Mouse (Mus musculus) cerebellum, adult 2 months (tissue): ENCODE data around the gene Abhd6. TPM values are rescaled to one million over a fixed set of nuclear protein-coding genes. Genes with fewer than 3 reads are reported as not detected.

Source experiments
- DNase-seq, 2 experiments: peaks; one replicate each; pipeline ENCODE4 v3.0.0; 2021
- H3K27ac ChIP-seq: fragments of 200-500 bp; 2 replicates; pipeline ENCODE4 v1.5.1; 2012; ENCODE audit warnings: low read length, control low read depth, inconsistent platforms; ENCODE audit not compliant: insufficient read depth
- H3K27me3 ChIP-seq: fragments of 200-500 bp; 2 replicates; pipeline ENCODE4 v1.6.1; 2012; ENCODE audit warnings: inconsistent platforms, mild to moderate bottlenecking, low read length, moderate library complexity; ENCODE audit not compliant: control insufficient read depth, insufficient read depth
- H3K4me1 ChIP-seq: fragments of 200-500 bp; 2 replicates; pipeline ENCODE4 v1.6.1; 2011; ENCODE audit warnings: low read length; ENCODE audit not compliant: control insufficient read depth, insufficient read depth
- H3K4me3 ChIP-seq: fragments of 200-500 bp; replicated peaks from 2 replicates; pipeline ENCODE3; 2011; ENCODE audit warnings: mild to moderate bottlenecking, low read depth, low read length, control low read depth; ENCODE audit not compliant: insufficient read depth
- CTCF ChIP-seq: fragments of 200-500 bp; IDR thresholded peaks from 2 replicates; pipeline ENCODE4 v1.5.1; 2011; ENCODE audit warnings: low read depth, mild to moderate bottlenecking, control low read depth, low read length, moderate library complexity, borderline replicate concordance; ENCODE audit not compliant: insufficient read depth
- POLR2A ChIP-seq: fragments of 200-500 bp; IDR thresholded peaks from 2 replicates; pipeline ENCODE4 v1.6.1; 2011; ENCODE audit warnings: low read length, control low read depth, borderline replicate concordance; ENCODE audit not compliant: insufficient read depth
- WGBS: fragments of 180-500 bp; shearing (Covaris S2); methylation state at CpG from one replicate; pipeline ENCODE4 v1.1.7; 2018; 5-methylcytosine and 5-hydroxymethylcytosine counted together
- polyA plus RNA-seq: library from polyadenylated mRNA; depleted of rRNA; stranded (reverse); fragments of >200 nt; gene quantifications from 2 replicates; pipeline ENCODE4 v1.2.3, GENCODE M21; 2012

Abhd6 gene
- polyA plus RNA-seq, 1 experiment, result 59.1 TPM

DNA sequence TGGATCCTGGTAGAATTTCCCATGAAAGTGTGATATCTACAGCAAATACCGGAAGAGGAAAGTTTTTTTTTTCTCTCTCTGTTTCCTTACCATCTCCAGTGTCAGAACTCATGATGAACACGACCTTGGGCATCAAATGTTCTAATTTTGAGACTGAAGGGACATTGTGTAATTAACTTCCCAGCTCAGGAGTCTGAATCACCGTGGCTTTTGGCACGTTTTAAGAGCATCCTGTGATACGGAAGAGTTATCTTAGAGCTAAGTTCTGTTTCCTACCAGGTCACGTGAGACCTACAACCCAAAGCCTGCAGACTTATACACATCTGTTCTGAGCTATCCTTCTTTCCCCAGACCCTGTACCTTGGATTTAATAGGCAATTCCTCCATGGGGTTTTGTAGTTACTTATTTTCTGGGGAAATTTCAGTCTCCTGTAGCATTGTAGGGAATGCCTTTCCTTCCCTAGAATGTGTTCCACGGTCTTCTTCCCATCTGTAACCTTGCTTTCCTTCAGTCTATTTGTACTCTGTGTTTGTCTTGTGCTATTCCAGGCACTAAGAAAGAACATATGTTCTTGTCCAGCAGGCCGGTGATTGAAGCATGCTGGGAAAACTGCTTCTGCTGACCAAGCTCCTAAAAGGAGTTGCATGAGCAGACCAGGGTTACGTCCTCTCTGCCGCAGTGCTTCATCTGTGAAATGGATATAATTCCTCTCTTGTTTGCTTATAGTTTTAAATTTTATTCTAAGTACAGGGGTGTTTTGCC, 24.2 kb downstream of the Abhd6 start:
- no peak for TF ChIP-seq POLR2A
- DNase-seq, result peak in 1 of 2 experiments; percentile 62
- H3K4me3 ChIP-seq, result no peak overlapping the region
- no peaks in the 10 kb centered on the region for H3K27me3 ChIP-seq
- H3K4me1 ChIP-seq, result peaks cover 21% of the 10 kb centered on the region
- WGBS, result 37% methylated on average over 10 of the region's 10 CpGs
- peak overlapping the region; percentile 26; the same call in 1 of the 2 replicates for H3K27ac ChIP-seq

DNA sequence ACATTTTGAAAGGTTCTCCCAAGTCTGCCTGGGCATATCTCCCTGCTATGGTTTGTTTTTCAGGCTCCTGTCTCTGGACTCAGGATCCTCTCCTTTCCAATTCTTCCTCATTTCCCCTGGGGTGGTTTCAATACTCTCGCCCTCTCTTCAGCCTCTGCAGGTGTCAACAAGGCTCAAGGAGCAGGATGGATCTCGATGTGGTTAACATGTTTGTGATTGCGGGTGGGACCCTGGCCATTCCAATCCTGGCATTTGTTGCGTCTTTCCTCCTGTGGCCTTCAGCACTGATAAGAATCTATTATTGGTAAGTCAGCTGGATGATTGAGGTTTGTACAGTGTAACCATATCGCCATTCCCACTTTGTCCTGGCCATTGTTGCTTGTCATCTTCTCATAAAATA, 25.4 kb downstream of the Abhd6 start:
- DNase-seq, result no peak
- TF ChIP-seq POLR2A (no peak), CTCF (no peak)
- H3K4me1 ChIP-seq, result peaks cover 30% of the 10 kb centered on the region
- 94% methylated on average over 5 of the region's 5 CpGs for WGBS
- H3K27me3 ChIP-seq, result no peaks in the 10 kb centered on the region
- no peak overlapping the region for H3K4me3 ChIP-seq
- no peak overlapping the region for H3K27ac ChIP-seq

DNA sequence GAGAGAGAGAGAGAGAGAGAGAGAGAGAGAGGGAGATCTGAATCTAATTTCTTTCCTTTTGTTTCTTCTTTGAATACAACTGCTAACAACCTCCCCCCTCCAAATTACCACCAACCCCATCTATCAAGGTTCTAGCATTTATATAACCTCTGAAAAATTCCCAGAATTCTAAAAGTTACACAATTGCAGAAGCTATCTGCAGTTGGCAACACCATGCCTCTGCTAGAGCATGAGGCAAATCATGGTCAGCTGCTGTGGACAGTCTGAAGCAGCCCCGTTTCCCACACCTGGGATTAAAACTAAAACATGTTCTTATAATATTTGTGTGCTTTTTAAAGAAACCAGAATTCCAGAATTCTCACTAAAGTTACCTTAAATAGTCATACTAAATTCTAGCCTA, 27.1 kb downstream of the Abhd6 start:
- TF ChIP-seq POLR2A, result no peak
- no peak for TF ChIP-seq CTCF
- Histone ChIP-seq H3K27me3 (no peaks in the 10 kb centered on the region), H3K27ac (peak overlapping the region; percentile 50; the same call in 1 of the 2 replicates), H3K4me3 (no peak overlapping the region), H3K4me1 (peaks cover 30% of the 10 kb centered on the region)
- 98% methylated on average over 1 of the region's 1 CpGs for WGBS
- no peak for DNase-seq

DNA sequence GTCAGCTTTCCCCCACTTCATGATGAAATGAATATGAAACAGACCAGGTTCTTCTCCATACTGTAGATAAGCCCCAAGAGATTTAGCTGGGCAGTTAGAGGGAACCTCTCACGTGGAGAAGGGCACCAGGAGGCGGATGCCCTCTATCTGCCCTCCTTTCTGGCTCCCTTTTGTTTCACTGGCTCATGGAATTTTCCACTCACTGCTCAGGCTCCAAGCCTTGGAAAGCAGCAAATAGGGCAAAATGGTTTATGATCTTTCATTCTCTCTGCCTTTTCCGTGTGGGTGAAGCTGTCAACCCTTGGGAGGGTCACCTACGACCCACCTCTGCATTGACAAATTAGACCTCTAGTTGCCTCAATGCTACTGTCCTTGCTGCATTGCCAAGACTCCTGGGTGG, 27.8 kb downstream of the Abhd6 start:
- Histone ChIP-seq H3K4me1 (peaks cover 30% of the 10 kb centered on the region), H3K27ac (peak overlapping the region; percentile 70)
- 32% methylated on average over 4 of the region's 4 CpGs for WGBS

DNA sequence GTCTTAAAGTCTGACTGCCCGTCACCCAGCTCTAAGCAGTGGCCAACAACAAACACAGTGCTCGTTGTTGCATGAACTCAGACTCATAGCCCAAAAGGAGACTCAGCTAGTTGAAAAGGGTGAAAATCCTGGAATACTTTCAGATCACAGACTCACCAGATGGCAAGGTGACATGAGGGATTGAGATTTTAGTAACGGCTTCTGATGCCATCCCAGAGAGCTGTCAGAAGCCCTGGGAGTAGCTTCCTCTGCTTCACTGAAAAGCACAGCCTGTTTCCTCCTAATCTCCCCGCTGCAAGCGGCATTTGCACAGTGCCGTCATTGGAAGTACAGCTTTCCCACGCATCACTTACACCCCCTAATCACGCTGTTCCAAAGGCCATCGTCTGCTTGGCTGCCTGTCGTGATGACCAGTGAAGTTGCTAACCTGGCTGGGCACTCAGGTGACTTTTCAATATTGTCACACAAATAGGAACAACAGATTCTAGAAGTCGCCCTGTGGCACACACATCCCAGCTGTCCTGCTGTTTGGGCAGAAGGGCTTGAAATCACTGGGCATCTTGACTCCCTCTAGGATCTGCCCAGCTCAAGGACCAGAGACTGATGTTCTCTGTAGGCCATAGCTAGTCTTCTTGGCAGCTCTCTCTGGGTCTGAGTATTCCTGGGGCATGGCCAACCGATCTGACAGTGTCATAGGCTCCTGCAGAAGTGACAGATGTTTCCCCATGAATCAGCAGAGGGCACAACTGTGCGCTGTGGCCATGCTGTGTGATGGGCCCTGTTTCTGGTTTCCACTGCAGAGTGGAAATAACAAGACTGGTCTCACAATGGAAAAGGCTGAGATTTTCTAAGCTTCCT, 29.6 kb downstream of the Abhd6 start:
- H3K4me3 ChIP-seq, result no peak overlapping the region
- no peaks in the 10 kb centered on the region for H3K27me3 ChIP-seq
- no peak for TF ChIP-seq CTCF
- TF ChIP-seq POLR2A, result no peak
- DNase-seq, result peak; percentile 66 to 87
- peaks cover 24% of the 10 kb centered on the region for H3K4me1 ChIP-seq
- WGBS, result 8% methylated on average over 13 of the region's 13 CpGs
- peak overlapping the region; percentile 72 for H3K27ac ChIP-seq

More for the DNA sequence above, 27.8 kb downstream of the Abhd6 start:
- peak; percentile 48 to 56 for DNase-seq
- TF ChIP-seq POLR2A (no peak), CTCF (no peak)
- no peak overlapping the region for H3K4me3 ChIP-seq
- H3K27me3 ChIP-seq, result no peaks in the 10 kb centered on the region

DNA sequence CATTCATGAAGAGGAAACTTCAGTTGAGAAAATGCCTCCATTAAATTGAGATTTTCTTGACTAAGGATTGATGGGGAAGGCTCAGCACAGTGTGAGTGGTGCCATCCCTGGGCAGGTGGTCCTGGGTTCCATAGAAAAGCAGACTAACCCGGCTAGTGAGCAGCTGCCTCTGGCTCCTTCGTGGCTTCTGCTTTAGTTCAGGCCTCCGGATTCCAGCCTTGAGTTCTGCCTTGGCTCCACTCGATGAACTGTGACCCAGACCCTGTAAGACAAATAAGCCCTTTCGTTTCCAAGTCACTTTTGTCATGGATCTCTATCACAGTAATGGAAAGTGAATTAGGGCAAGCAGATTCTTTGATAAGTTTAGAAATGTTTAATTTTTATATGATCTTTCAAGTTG, 31.9 kb downstream of the Abhd6 start:
- TF ChIP-seq POLR2A (no peak), CTCF (no peak)
- 81% methylated on average over 5 of the region's 5 CpGs for WGBS

DNA sequence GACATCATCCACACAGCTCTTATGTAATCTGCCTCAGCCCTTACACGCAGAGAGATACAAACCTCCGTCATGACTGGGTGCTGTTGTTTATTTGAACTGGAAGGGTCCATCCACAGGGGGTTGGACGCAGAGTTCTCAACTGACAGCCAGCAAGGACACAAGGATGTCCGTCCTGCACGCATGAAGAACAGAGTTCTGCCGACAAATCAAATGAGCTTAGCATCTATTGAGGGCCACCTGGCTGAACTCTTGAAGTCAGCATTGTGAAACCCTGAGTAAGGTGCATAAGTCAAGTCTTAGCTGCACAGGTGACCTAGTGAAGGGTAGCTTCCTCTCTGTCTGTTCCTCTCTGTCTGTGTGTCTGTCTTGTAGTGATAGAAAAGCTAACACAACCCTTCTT, 33.2 kb downstream of the Abhd6 start:
- TF ChIP-seq POLR2A, result no peak
- TF ChIP-seq CTCF, result no peak
- no peak overlapping the region for H3K4me3 ChIP-seq
- H3K27me3 ChIP-seq, result no peaks in the 10 kb centered on the region
- no peak for DNase-seq
- H3K27ac ChIP-seq, result no peak overlapping the region
- H3K4me1 ChIP-seq, result peaks cover 28% of the 10 kb centered on the region
- WGBS, result 94% methylated on average over 6 of the region's 6 CpGs

More for the DNA sequence above, 31.9 kb downstream of the Abhd6 start:
- peaks cover 32% of the 10 kb centered on the region for H3K4me1 ChIP-seq
- no peak overlapping the region for H3K27ac ChIP-seq
- H3K4me3 ChIP-seq, result no peak overlapping the region
- no peak for DNase-seq
- no peaks in the 10 kb centered on the region for H3K27me3 ChIP-seq
